Mouse (Mus musculus) kidney, embryonic 16.5 days (tissue): ENCODE measurements at regions not wholly inside any gene's neighbourhood (a gene's known extent, or its start where the extent isn't known, plus 50 kb on each side); places are given as distances from the start of the nearest gene placed in this dataset.

ENCODE experiments used
- ATAC-seq: fragments of 200-750 bp; cut with Nextera tagmentation; 2 replicates; pipeline ENCODE4 v1.8.0; 2017; ENCODE audit warnings: moderate TSS enrichment; ENCODE audit not compliant: low FRiP score, low TSS enrichment
- H3K27ac ChIP-seq: fragments of 300-500 bp; sonication (generic); 2 replicates; pipeline ENCODE4 v1.5.1; 2014; ENCODE audit warnings: low read length
- H3K27me3 ChIP-seq: fragments of 300-500 bp; sonication (generic); 2 replicates; pipeline ENCODE4 v1.6.1; 2014; ENCODE audit warnings: low read length, control low read depth, mixed read lengths; ENCODE audit not compliant: insufficient read depth
- H3K36me3 ChIP-seq: fragments of 300-500 bp; sonication (generic); 2 replicates; pipeline ENCODE4 v1.6.1; 2014; ENCODE audit warnings: low read length, control low read depth, mixed read lengths; ENCODE audit not compliant: insufficient read depth
- H3K4me1 ChIP-seq: fragments of 300-500 bp; sonication (generic); 2 replicates; pipeline ENCODE4 v1.6.1; 2014; ENCODE audit warnings: low read length, control low read depth, mixed read lengths; ENCODE audit not compliant: insufficient read depth
- H3K4me2 ChIP-seq: fragments of 300-500 bp; sonication (generic); replicated peaks from 2 replicates; pipeline ENCODE4 v1.6.1; 2014; ENCODE audit warnings: low read depth, low read length
- H3K4me3 ChIP-seq: fragments of 300-500 bp; sonication (generic); 2 replicates; pipeline ENCODE4 v1.5.1; 2014; ENCODE audit warnings: mild to moderate bottlenecking, low read length
- H3K9ac ChIP-seq: fragments of 300-500 bp; sonication (generic); replicated peaks from 2 replicates; pipeline ENCODE4 v1.6.1; 2014; ENCODE audit warnings: low read length
- H3K9me3 ChIP-seq: fragments of 300-500 bp; sonication (generic); 2 replicates; pipeline ENCODE4 v1.6.1; 2016; ENCODE audit warnings: low read length, control low read depth
- WGBS: fragments of 180-500 bp; shearing (Covaris S2); extraction: QIAGEN DNeasy Blood & Tissue Kit; methylation state at CpG from one replicate; pipeline ENCODE4 v1.1.7; 2014; 5-methylcytosine and 5-hydroxymethylcytosine counted together

- no peaks in the 10 kb centered on the region for H3K36me3 ChIP-seq
- no peaks in the 10 kb centered on the region for H3K27me3 ChIP-seq
- H3K4me1 ChIP-seq: peaks cover 3% of the 10 kb centered on the region; the same call in 1 of the 2 replicates
- no peak overlapping the region for H3K4me2 ChIP-seq
- no peak overlapping the region for H3K4me3 ChIP-seq
- H3K9ac ChIP-seq: no peak overlapping the region
- H3K9me3 ChIP-seq: no peaks in the 10 kb centered on the region
- 52% methylated on average over 1 of the region's 1 CpGs for WGBS
- H3K27ac ChIP-seq: no peak overlapping the region
- ATAC-seq: peak; percentile 78
These were observed 641.9 kb downstream of the Dok5 start for GRCm38 (mm10) chr2:171373457-171373856.

GRCm38 (mm10) chr2:171373016-171373415 is 641.4 kb downstream of the Dok5 start:
- no peaks in the 10 kb centered on the region for H3K9me3 ChIP-seq

DNA sequence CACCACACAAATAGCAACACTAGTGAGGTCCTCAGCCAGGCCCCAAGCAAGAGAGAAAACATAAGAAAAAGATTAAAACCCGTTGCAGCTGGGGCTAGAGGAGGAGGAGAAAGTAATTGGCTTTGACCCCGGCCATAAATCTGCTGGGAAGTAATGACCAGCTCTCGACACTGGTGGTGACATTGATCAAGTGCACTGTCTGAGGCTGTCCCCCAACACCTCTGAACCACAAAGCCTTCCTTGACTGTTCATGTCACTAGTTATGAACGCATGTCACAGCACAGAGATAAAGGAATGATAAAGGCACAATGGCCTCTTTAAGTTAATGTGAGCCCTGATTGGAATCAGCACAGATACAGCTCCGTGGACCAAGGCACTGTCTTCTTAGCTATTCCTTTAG is 640.1 kb downstream of the Dok5 start:
- Histone ChIP-seq H3K4me1 (peaks cover 3% of the 10 kb centered on the region; the same call in 1 of the 2 replicates), H3K9ac (no peak overlapping the region), H3K27ac (no peak overlapping the region), H3K4me3 (no peak overlapping the region), H3K9me3 (no peaks in the 10 kb centered on the region), H3K4me2 (no peak overlapping the region), H3K36me3 (no peaks in the 10 kb centered on the region), H3K27me3 (no peaks in the 10 kb centered on the region)
- 13% methylated on average over 5 of the region's 5 CpGs for WGBS
- ATAC-seq: peak; percentile 63; the same call in 1 of the 2 replicates

More at GRCm38 (mm10) chr2:171373016-171373415, 641.4 kb downstream of the Dok5 start:
- ATAC-seq: no peak
- H3K4me3 ChIP-seq: no peak overlapping the region
- WGBS: 45% methylated on average over 7 of the region's 7 CpGs
- no peaks in the 10 kb centered on the region for H3K36me3 ChIP-seq
- H3K4me1 ChIP-seq: peaks cover 3% of the 10 kb centered on the region; the same call in 1 of the 2 replicates
- H3K4me2 ChIP-seq: no peak overlapping the region
- no peak overlapping the region for H3K9ac ChIP-seq
- no peaks in the 10 kb centered on the region for H3K27me3 ChIP-seq
- no peak overlapping the region for H3K27ac ChIP-seq

GRCm38 (mm10) chr2:171365553-171365952 is 633.9 kb downstream of the Dok5 start:
- WGBS: 74% methylated on average over 8 of the region's 8 CpGs
- no peak for ATAC-seq
- Histone ChIP-seq H3K9me3 (peaks cover 6% of the 10 kb centered on the region), H3K4me2 (no peak overlapping the region), H3K36me3 (no peaks in the 10 kb centered on the region), H3K9ac (no peak overlapping the region), H3K4me1 (no peaks in the 10 kb centered on the region), H3K27me3 (no peaks in the 10 kb centered on the region), H3K4me3 (no peak overlapping the region), H3K27ac (no peak overlapping the region)

GRCm38 (mm10) chr2:171364621-171365020 is 633.0 kb downstream of the Dok5 start:
- Histone ChIP-seq H3K4me3 (no peak overlapping the region), H3K27me3 (no peaks in the 10 kb centered on the region), H3K36me3 (no peaks in the 10 kb centered on the region), H3K9ac (no peak overlapping the region), H3K27ac (no peak overlapping the region), H3K9me3 (peaks cover 6% of the 10 kb centered on the region), H3K4me2 (no peak overlapping the region), H3K4me1 (no peaks in the 10 kb centered on the region)
- ATAC-seq: no peak
- WGBS: 93% methylated on average over 3 of the region's 3 CpGs

DNA sequence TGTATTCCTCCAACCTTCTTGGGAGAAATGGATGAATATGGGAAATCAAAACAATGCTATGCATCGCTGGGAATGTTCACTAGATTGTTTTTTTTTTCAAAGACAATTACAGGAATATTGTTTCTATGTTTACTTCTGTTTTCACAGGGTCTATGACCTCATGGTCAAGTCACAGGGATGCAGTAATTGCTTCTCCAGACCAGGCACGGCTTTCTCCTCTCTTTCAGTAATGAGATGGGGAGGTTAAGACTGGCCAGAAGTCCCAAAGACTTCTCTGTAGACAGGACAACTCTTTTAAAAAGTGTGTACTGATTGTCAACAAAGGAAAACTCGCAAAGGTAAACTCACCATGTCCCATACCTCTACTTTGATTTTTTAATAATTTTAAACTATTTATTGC is 631.8 kb downstream of the Dok5 start:
- no peaks in the 10 kb centered on the region for H3K4me1 ChIP-seq
- peaks cover 6% of the 10 kb centered on the region for H3K9me3 ChIP-seq
- WGBS: 69% methylated on average over 3 of the region's 3 CpGs
- no peaks in the 10 kb centered on the region for H3K27me3 ChIP-seq
- no peak overlapping the region for H3K27ac ChIP-seq
- no peaks in the 10 kb centered on the region for H3K36me3 ChIP-seq
- H3K4me2 ChIP-seq: no peak overlapping the region
- no peak overlapping the region for H3K4me3 ChIP-seq
- no peak overlapping the region for H3K9ac ChIP-seq
- ATAC-seq: no peak

- H3K9ac ChIP-seq: no peak overlapping the region
- H3K27me3 ChIP-seq: no peaks in the 10 kb centered on the region
- 82% methylated on average over 8 of the region's 8 CpGs for WGBS
- H3K9me3 ChIP-seq: 0 out of 2 replicates have a peak, but pooled peaks cover 9% of the 10 kb centered on the region
- ATAC-seq: no peak
- H3K4me2 ChIP-seq: no peak overlapping the region
- H3K27ac ChIP-seq: no peak overlapping the region
- H3K4me3 ChIP-seq: no peak overlapping the region
- no peaks in the 10 kb centered on the region for H3K36me3 ChIP-seq
- H3K4me1 ChIP-seq: no peaks in the 10 kb centered on the region
These were observed 626.6 kb downstream of the Dok5 start for GRCm38 (mm10) chr2:171358071-171358760.

DNA sequence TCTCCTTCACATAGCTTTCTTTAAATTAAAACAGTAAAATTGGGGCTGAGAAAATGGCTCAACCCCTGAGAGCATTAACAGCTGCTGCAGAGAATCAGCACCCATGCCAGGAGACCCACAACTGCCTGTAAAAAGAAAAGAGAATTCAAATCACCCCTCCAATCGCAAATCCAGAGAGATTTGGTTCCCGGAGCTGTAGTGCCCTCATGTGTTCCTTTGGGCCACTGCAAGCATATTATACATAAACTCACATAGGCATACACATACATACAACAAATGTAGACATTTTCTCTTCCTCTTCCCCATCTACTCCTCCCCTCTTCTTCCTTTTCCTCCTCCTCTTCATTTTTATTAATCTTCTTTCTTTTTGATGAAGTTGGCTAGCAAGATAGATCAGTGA is 616.5 kb downstream of the Dok5 start:
- no peak for ATAC-seq
- H3K4me1 ChIP-seq: no peaks in the 10 kb centered on the region

DNA sequence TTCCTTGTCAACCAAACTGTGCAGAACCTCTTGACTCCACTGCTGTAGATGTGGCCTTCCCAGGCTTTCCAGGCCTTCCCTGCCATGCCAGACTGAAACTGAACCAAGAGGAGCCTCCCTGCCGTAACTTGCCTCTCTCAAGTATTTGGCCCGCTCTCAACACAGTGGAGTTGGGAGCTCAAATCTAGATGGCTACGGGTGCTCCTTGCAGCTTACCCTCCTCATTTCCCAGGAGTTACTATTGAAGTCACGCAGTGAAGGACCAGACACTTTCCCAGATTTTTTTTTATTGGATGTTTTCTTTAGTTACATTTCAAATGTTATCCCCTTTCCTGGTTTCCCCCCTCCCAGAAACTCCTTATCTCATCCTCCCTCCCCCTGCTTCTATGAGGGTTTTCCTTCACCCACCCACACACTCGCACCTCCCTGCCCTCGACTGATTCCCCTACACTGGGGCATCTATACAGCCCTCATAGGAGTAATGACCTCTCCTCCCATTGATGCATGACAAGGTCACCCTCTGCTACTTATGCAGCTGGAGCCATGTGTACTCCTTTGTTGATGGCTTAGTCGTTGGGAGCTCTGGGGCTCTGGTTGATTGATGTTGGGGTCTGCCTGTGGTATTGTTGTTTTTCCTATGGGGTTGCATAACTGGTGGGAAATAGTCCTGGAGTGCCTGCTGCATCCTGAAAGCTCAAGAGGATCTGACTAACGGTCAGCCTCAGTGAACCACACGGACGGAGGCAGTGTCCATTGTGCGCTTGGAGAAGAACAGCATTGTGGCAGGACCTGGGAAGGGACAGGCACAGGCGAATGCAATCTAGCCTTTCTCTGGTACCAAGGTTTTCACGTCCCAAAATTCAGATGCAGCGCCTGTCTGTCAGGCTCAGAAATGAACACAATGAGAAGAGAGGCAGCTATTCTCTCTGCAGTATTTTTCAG is 602.5 kb downstream of the Dok5 start:
- no peak overlapping the region for H3K27ac ChIP-seq
- peak; percentile 73; the same call in 1 of the 2 replicates for ATAC-seq
- no peak overlapping the region for H3K9ac ChIP-seq
- H3K4me1 ChIP-seq: no peaks in the 10 kb centered on the region
- WGBS: 52% methylated on average over 14 of the region's 14 CpGs
- no peaks in the 10 kb centered on the region for H3K36me3 ChIP-seq
- no peak overlapping the region for H3K4me3 ChIP-seq
- H3K9me3 ChIP-seq: 0 out of 2 replicates have a peak, but pooled peaks cover 2% of the 10 kb centered on the region
- H3K27me3 ChIP-seq: no peaks in the 10 kb centered on the region
- H3K4me2 ChIP-seq: no peak overlapping the region

More for the DNA sequence above, 616.5 kb downstream of the Dok5 start:
- H3K4me3 ChIP-seq: no peak overlapping the region
- no peak overlapping the region for H3K4me2 ChIP-seq
- H3K9ac ChIP-seq: no peak overlapping the region
- H3K27me3 ChIP-seq: no peaks in the 10 kb centered on the region
- H3K27ac ChIP-seq: no peak overlapping the region
- 0 out of 2 replicates have a peak, but pooled peaks cover 5% of the 10 kb centered on the region for H3K9me3 ChIP-seq
- no peaks in the 10 kb centered on the region for H3K36me3 ChIP-seq
- WGBS: 77% methylated on average over 2 of the region's 2 CpGs
